Mouse (Mus musculus) B cell, adult 2 months (primary cell): Measurements from ENCODE around the gene Grin2b.

ENCODE experiments used
- DNase-seq, 2 experiments: peaks; one replicate each; pipeline ENCODE4 v3.0.0; 2022

Grin2b gene

DNA sequence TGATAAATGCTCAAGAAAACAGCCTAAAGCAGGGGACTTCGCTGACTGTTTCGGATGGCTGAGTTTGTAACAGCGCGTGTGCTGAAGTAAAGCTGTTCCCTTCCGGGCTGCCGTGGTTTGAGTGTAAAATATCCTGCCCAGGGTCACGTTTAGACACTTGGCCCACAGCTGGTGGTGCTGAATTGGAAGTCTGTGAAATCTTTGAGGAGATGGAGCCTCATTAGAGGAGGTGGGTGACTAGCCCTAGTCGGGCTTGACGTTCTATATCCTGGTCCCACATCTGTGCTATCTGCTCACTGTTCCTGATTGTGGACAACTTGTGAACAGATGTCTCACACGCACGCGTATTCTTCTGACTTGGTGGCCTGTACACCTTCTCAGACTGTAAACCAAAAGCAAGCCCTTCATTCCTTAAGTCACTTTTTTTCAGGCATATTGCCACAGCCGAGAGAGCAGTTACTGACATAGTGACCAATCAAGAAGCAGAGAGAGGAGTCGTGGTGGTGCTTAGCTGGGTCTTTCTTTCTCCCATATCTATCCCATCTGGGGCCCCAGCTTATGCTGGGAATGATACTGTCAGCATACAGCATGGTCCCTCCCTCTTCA lies 493.1 kb downstream of the Grin2b start:
- DNase-seq = no peak

DNA sequence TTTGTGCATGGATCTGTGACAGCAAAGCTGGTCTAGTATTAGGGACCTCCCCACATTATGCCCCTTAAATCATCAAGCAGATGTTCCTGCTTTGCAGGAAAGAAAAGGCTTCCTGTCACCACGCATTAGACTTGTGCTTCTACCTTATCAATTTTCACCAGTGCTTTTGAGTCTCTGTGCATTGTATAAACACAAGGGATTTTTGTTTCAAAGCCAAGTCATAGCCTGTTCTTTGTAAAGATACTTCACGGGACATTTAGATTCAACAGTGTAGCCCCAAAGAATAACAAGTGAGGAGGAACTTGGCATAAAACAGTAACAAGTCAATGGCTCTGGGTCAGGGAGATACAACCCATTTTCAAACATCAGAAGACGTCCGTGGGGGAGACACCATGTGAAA lies 498.9 kb downstream of the Grin2b start:
- no peak for DNase-seq

DNA sequence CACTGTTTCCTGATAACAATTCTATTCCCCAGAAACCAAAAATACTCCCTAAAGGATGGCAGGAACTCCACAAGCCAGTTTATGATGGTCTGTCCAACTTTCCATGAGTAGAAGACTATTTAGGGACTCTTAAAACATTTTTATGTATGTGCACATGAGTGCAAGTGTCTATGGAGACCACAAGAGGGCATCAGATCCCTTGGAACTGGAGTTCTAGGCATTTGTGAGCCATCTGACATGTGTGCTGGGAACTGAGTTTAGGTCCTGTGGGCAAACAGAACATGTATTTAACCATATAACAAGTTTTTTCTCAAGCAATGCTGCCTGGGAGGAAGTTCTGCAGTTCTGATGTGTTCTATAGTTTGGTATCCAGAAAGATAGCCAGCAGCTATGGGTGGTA lies 501.3 kb downstream of the Grin2b start:
- DNase-seq = no peak
